Mouse (Mus musculus): ENCODE measurements around the gene Cxcr4. TPM values are rescaled to one million over a fixed set of nuclear protein-coding genes. Genes with fewer than 3 reads are reported as not detected.
"Not testable (repeated sequence)": the region's sequence is repeated elsewhere in the genome, so short reads cannot be mapped to it uniquely, and the experiment has no call there.

The Cxcr4 gene
- total and polyA plus RNA-seq, 2 experiments from 2014 or later, result 1.0 to 15.7 TPM

- TF ChIP-seq CTCF (IDR thresholded peaks at IDR 0.05; ENCODE audit: low read depth), result no peak
- TF ChIP-seq EP300 (IDR thresholded peaks at IDR 0.05; ENCODE audit: low read depth), result no peak
- Histone ChIP-seq H3K4me3 (ENCODE audit: low read depth, low read length) (no peak overlapping the region), H3K27me3 (ENCODE audit: control insufficient read depth, insufficient read depth, low read length) (peaks cover 18% of the 10 kb centered on the region), H3K36me3 (replicated peaks; ENCODE audit: control insufficient read depth, insufficient read depth, low read length) (0 out of 2 replicates have a peak, but pooled peaks cover 3% of the 10 kb centered on the region), H3K9me3 (replicated peaks; ENCODE audit: control insufficient read depth, low read length) (no peaks in the 10 kb centered on the region), H3K9ac (replicated peaks; ENCODE audit: low read depth, low read length) (no peak overlapping the region), H3K4me1 (ENCODE audit: control insufficient read depth, insufficient read depth) (peaks cover 5% of the 10 kb centered on the region; the same call in 1 of the 2 replicates), H3K4me2 (ENCODE audit: low read depth, low read length) (no peak overlapping the region), H3K27ac (ENCODE audit: low read depth) (no peak overlapping the region)
- 62% methylated on average over 8 of the region's 8 CpGs for WGBS
- ATAC-seq (ENCODE audit: insufficient read depth, low read depth) (no peak), DNase-seq (ENCODE audit: low spot score) (no peak)
Measured at GRCm38 (mm10) chr1:128586162-128586927, 5.7 kb downstream of the Cxcr4 start.

- DNase-seq (ENCODE audit: low spot score) (no peak), ATAC-seq (ENCODE audit: insufficient read depth, low read depth) (no peak)
- 52% methylated on average over 3 of the region's 3 CpGs for WGBS
- TF ChIP-seq EP300 (IDR thresholded peaks at IDR 0.05; ENCODE audit: low read depth) (no peak), CTCF (IDR thresholded peaks at IDR 0.05; ENCODE audit: low read depth) (no peak)
- peaks cover 16% of the 10 kb centered on the region for H3K27me3 ChIP-seq (ENCODE audit: control insufficient read depth, insufficient read depth, low read length)
- 0 out of 2 replicates have a peak, but pooled peaks cover 3% of the 10 kb centered on the region for H3K36me3 ChIP-seq (replicated peaks; ENCODE audit: control insufficient read depth, insufficient read depth, low read length)
- H3K4me1 ChIP-seq (ENCODE audit: control insufficient read depth, insufficient read depth), result peaks cover 2% of the 10 kb centered on the region; the same call in 1 of the 2 replicates
- H3K4me3 ChIP-seq (ENCODE audit: low read depth, low read length), result no peak overlapping the region
- H3K4me2 ChIP-seq (ENCODE audit: low read depth, low read length), result no peak overlapping the region
- H3K9me3 ChIP-seq (replicated peaks; ENCODE audit: control insufficient read depth, low read length), result 0 out of 2 replicates have a peak, but pooled peaks cover 4% of the 10 kb centered on the region
- H3K9ac ChIP-seq (replicated peaks; ENCODE audit: low read depth, low read length), result no peak overlapping the region
- H3K27ac ChIP-seq (ENCODE audit: low read depth), result no peak overlapping the region
Measured at GRCm38 (mm10) chr1:128585396-128586161, 6.5 kb downstream of the Cxcr4 start.

- H3K9me3 ChIP-seq (replicated peaks; ENCODE audit: control insufficient read depth, low read length); H3K4me1 ChIP-seq (ENCODE audit: control insufficient read depth, insufficient read depth); ATAC-seq (ENCODE audit: insufficient read depth, low read depth); H3K4me3 ChIP-seq (ENCODE audit: low read depth, low read length); DNase-seq (ENCODE audit: low spot score); H3K4me2 ChIP-seq (ENCODE audit: low read depth, low read length); H3K9ac ChIP-seq (replicated peaks; ENCODE audit: low read depth, low read length); H3K36me3 ChIP-seq (replicated peaks; ENCODE audit: control insufficient read depth, insufficient read depth, low read length); H3K27ac ChIP-seq (ENCODE audit: low read depth): not testable (repeated sequence)
- H3K27me3 ChIP-seq (ENCODE audit: control insufficient read depth, insufficient read depth, low read length), result peaks cover 11% of the 10 kb centered on the region
- WGBS, result 79% methylated on average over 1 of the region's 1 CpGs
Measured at GRCm38 (mm10) chr1:128584716-128585115, 7.4 kb downstream of the Cxcr4 start.

GRCm38 (mm10) chr1:128583279-128583872 is 8.7 kb downstream of the Cxcr4 start:
- ATAC-seq (ENCODE audit: insufficient read depth, low read depth), result no peak
- H3K4me1 ChIP-seq (ENCODE audit: control insufficient read depth, insufficient read depth), result no peaks in the 10 kb centered on the region
- no peak overlapping the region for H3K4me3 ChIP-seq (ENCODE audit: low read depth, low read length)
- no peak overlapping the region for H3K4me2 ChIP-seq (ENCODE audit: low read depth, low read length)
- no peak overlapping the region for H3K9ac ChIP-seq (replicated peaks; ENCODE audit: low read depth, low read length)
- DNase-seq (ENCODE audit: low spot score), result no peak
- TF ChIP-seq EP300 (IDR thresholded peaks at IDR 0.05; ENCODE audit: low read depth) (no peak), CTCF (IDR thresholded peaks at IDR 0.05; ENCODE audit: low read depth) (no peak)
- H3K27ac ChIP-seq (ENCODE audit: low read depth), result no peak overlapping the region
- no peaks in the 10 kb centered on the region for H3K36me3 ChIP-seq (replicated peaks; ENCODE audit: control insufficient read depth, insufficient read depth, low read length)
- no peaks in the 10 kb centered on the region for H3K27me3 ChIP-seq (ENCODE audit: control insufficient read depth, insufficient read depth, low read length)
- 54% methylated on average over 6 of the region's 6 CpGs for WGBS
- H3K9me3 ChIP-seq (replicated peaks; ENCODE audit: control insufficient read depth, low read length), result 0 out of 2 replicates have a peak, but pooled peaks cover 4% of the 10 kb centered on the region

- Histone ChIP-seq H3K9me3 (replicated peaks; ENCODE audit: control insufficient read depth, low read length) (0 out of 2 replicates have a peak, but pooled peaks cover 4% of the 10 kb centered on the region), H3K27me3 (ENCODE audit: control insufficient read depth, insufficient read depth, low read length) (no peaks in the 10 kb centered on the region), H3K4me2 (ENCODE audit: low read depth, low read length) (no peak overlapping the region), H3K9ac (replicated peaks; ENCODE audit: low read depth, low read length) (no peak overlapping the region), H3K4me3 (ENCODE audit: low read depth, low read length) (no peak overlapping the region), H3K36me3 (replicated peaks; ENCODE audit: control insufficient read depth, insufficient read depth, low read length) (no peaks in the 10 kb centered on the region), H3K27ac (ENCODE audit: low read depth) (no peak overlapping the region), H3K4me1 (ENCODE audit: control insufficient read depth, insufficient read depth) (no peaks in the 10 kb centered on the region)
- DNase-seq (ENCODE audit: low spot score) (peak; percentile 21), ATAC-seq (ENCODE audit: insufficient read depth, low read depth) (0 out of 2 replicates have a peak, but pooled peaks have one; percentile 14)
- WGBS, result 46% methylated on average over 3 of the region's 3 CpGs
- no peak for TF ChIP-seq CTCF (IDR thresholded peaks at IDR 0.05; ENCODE audit: low read depth)
- no peak for TF ChIP-seq EP300 (IDR thresholded peaks at IDR 0.05; ENCODE audit: low read depth)
Measured at GRCm38 (mm10) chr1:128580321-128580720, 11.8 kb downstream of the Cxcr4 start.

Measured in heart, postnatal 0 days (tissue).